Mouse (Mus musculus): Measurements from ENCODE around the gene Zfhx3.

- TF ChIP-seq CTCF (IDR thresholded peaks at IDR 0.05; ENCODE audit: low read depth, low read length) (no peak), POLR2A (IDR thresholded peaks at IDR 0.05; ENCODE audit: extremely low read depth, insufficient read depth, low read length) (no peak)
Measured at GRCm38 (mm10) chr8:107980618-107981017, 38.2 kb downstream of the Zfhx3 start.
